In the genomic region with DNA sequence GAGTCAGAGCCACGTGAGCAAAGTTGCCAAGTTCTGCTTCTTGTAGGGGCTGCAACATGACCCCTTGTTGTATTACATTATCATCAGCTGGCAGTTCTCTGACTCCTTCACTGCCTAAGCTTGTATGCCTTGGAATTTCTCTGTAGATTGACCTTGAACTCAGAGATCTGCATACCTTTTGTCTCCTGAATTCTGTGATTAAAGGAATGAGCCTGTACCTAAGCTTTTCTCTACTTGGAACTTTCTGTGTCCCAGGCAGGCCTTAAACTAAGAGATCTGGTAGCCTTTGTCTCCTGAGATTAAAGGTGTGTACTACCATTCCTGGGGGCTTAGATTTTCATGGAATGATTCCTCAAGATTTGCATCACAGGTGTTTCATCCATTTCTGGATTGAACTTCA, we compare ENCODE assay signal across 12 mouse cellular contexts.
"Had no signal": no experiment of that assay in that cellular context is flagged by ENCODE, and none has a peak within 500 bp of the region (broad histone marks: within the 10 kb centered on the region; RNA-seq: fewer than 3 reads in every experiment).

No protein-coding gene starts in this region.

- DNase-seq: retina, postnatal 1 day; right cerebral cortex, adult 18-20 months; right cerebral cortex, postnatal 14 days; right cerebral cortex, postnatal 25 days; right cerebral cortex, postnatal 4 days; spleen, adult 18-20 months; thymus, adult 18-20 months; thymus, adult 2 months; thymus, postnatal 14 days; thymus, postnatal 25 days; thymus, postnatal 36 days; thymus, postnatal 4 days had no signal
